Mouse (Mus musculus): ENCODE measurements at regions not wholly inside any gene's neighbourhood (a gene's known extent, or its start where the extent isn't known, plus 50 kb on each side); places are given as distances from the start of the nearest gene placed in this dataset.

DNA sequence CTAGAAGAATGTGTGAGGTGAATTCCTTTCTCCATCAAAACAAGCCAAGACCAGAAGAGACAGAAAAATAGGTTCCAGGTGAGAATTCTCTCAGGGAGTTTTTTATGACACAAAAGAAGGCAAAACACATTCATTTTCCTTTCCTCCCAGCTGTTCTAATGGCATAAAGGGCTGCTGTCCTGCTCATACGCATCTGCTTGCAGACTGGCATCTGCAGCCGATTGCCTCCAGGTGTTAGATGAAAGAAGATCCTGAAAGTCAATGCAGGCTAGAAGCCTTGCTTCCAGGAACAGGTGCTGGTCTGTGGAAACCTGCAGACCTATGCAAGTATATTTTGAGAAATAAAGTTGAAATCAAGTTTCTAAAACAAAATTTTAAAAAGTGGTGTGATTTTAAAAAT is 154.9 kb upstream of the Zic4 start:
- no peak overlapping the region for H3K27ac ChIP-seq (ENCODE audit: low read length)
- ATAC-seq: no peak
- no peaks in the 10 kb centered on the region for H3K27me3 ChIP-seq (ENCODE audit: control insufficient read depth, insufficient read depth, low read depth, low read length)
- WGBS: 64% methylated on average over 2 of the region's 2 CpGs
- no peak overlapping the region for H3K9ac ChIP-seq (ENCODE audit: low read depth, low read length)
- H3K4me1 ChIP-seq (ENCODE audit: control insufficient read depth, insufficient read depth, low read length): no peaks in the 10 kb centered on the region
- no peak overlapping the region for H3K4me2 ChIP-seq (ENCODE audit: low read length)
- no peak overlapping the region for H3K4me3 ChIP-seq (ENCODE audit: low read depth, low read length)
- no peaks in the 10 kb centered on the region for H3K9me3 ChIP-seq (replicated peaks; ENCODE audit: control insufficient read depth, low read length, poor library complexity, severe bottlenecking)
- no peaks in the 10 kb centered on the region for H3K36me3 ChIP-seq (ENCODE audit: control insufficient read depth, insufficient read depth, low read length)

DNA sequence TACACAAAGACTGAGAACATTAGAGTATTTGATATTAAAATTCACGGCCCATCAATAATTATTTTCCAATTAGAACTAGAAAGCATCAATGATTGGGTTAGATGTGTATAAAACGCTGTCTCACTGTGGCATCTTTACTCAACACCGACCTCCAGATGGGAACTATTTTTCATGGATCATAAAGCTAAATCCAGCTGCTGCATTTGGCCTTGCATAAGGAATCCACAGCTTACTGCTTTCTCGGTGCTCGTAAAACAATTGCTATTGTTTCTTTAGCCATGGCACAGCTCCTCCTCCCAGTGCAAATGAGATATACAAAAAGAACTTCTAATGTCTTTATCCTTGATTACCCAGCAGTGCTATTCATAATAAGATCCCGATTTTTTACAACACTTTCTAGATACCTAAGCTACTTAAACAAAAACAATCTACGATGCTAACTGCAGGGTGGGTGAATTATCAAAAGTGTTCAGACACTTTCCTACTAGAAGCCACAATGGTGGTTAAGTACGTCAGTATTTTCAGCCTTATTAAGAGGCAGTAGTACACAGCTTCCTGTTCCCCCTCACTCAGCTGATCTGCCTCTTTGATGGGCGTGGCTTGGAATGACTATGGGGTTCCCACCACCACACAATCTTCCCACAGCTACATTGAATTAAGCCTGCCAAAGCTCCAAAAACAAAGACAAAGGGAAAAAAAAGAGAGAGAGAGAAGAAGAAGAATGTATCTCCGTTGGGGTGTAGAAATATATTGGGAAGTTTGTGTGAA is 134.4 kb upstream of the Zic4 start:
- Histone ChIP-seq H3K9ac (ENCODE audit: low read depth, low read length) (no peak overlapping the region), H3K36me3 (ENCODE audit: control insufficient read depth, insufficient read depth, low read length) (no peaks in the 10 kb centered on the region), H3K9me3 (replicated peaks; ENCODE audit: control insufficient read depth, low read length, poor library complexity, severe bottlenecking) (no peaks in the 10 kb centered on the region), H3K4me2 (ENCODE audit: low read length) (peak overlapping the region; percentile 42), H3K4me3 (ENCODE audit: low read depth, low read length) (no peak overlapping the region; the same call in 1 of the 2 replicates), H3K27ac (ENCODE audit: low read length) (peak overlapping the region; percentile 42; the same call in 1 of the 2 replicates), H3K27me3 (ENCODE audit: control insufficient read depth, insufficient read depth, low read depth, low read length) (no peaks in the 10 kb centered on the region), H3K4me1 (ENCODE audit: control insufficient read depth, insufficient read depth, low read length) (no peaks in the 10 kb centered on the region)
- peak; percentile 91 for ATAC-seq
- 22% methylated on average over 10 of the region's 10 CpGs for WGBS

DNA sequence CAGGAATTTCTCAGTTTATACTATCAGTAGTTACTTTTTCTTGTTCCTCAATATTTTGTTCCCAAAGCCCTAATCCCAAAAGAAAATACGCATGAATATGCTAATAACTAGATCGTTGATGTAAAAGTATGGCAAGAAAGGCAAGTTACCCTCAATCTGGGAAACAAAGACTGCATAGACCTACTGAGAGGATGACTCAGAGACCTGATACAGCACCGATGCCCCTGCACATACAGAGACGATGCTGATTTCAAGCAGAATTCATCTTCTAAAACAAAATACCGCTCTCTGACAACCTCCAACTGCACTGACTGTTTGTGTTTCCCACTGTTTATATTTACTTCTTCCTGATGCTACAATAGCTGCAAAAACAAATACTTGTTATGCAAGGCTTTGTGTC is 133.7 kb upstream of the Zic4 start:
- Histone ChIP-seq H3K9ac (ENCODE audit: low read depth, low read length) (no peak overlapping the region), H3K4me2 (ENCODE audit: low read length) (no peak overlapping the region; the same call in 1 of the 2 replicates), H3K27ac (ENCODE audit: low read length) (no peak overlapping the region), H3K4me3 (ENCODE audit: low read depth, low read length) (no peak overlapping the region), H3K4me1 (ENCODE audit: control insufficient read depth, insufficient read depth, low read length) (no peaks in the 10 kb centered on the region), H3K36me3 (ENCODE audit: control insufficient read depth, insufficient read depth, low read length) (no peaks in the 10 kb centered on the region), H3K9me3 (replicated peaks; ENCODE audit: control insufficient read depth, low read length, poor library complexity, severe bottlenecking) (no peaks in the 10 kb centered on the region), H3K27me3 (ENCODE audit: control insufficient read depth, insufficient read depth, low read depth, low read length) (no peaks in the 10 kb centered on the region)
- whole genome bisulfite sequencing: 40% methylated on average over 5 of the region's 5 CpGs
- peak; percentile 71 for ATAC-seq

DNA sequence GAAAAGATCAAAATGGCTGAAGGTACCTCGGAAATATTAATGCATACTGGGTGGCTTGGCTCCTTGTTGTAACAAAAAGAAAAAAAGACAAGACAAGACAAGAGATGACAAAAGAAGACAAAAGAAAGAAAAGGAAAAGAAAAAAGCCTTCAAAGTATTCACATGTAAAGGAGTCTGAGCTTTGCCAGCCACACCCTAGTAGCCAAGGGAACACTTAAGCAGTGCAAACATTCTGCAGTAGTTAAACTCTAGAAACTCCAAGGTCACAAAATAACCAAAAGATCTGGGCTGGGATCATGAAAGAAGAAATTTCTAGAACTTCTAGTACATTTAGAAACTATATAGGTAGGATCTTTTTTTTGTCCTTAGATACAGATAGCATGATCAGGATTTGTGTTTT is 108.3 kb upstream of the Zic4 start:
- Histone ChIP-seq H3K9me3 (replicated peaks; ENCODE audit: control insufficient read depth, low read length, poor library complexity, severe bottlenecking) (no peaks in the 10 kb centered on the region), H3K27ac (ENCODE audit: low read length) (no peak overlapping the region), H3K27me3 (ENCODE audit: control insufficient read depth, insufficient read depth, low read depth, low read length) (no peaks in the 10 kb centered on the region), H3K36me3 (ENCODE audit: control insufficient read depth, insufficient read depth, low read length) (no peaks in the 10 kb centered on the region), H3K4me3 (ENCODE audit: low read depth, low read length) (no peak overlapping the region), H3K9ac (ENCODE audit: low read depth, low read length) (no peak overlapping the region), H3K4me1 (ENCODE audit: control insufficient read depth, insufficient read depth, low read length) (no peaks in the 10 kb centered on the region), H3K4me2 (ENCODE audit: low read length) (no peak overlapping the region)
- no peak for ATAC-seq
- WGBS: 73% methylated on average over 1 of the region's 1 CpGs

DNA sequence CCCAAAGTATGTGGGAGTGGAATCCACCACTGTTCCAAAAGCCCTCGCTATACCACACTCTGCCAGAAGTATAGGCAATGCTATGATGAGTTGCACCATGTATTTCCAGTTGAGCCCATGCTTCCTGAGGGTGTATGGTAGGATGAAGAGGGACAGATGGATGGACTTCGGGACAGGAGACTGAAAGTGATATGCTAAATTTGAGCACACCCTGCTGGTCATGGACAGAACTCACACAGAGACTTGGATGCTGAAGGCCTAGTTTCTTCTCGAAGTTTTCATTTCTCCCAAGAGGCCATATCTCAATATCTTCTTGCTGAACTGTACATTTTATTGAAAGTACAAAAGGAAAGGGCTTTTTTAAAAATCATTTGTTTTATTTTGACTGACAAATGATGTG is 70.9 kb upstream of the Zic4 start:
- Histone ChIP-seq H3K27ac (ENCODE audit: low read length) (no peak overlapping the region), H3K36me3 (ENCODE audit: control insufficient read depth, insufficient read depth, low read length) (no peaks in the 10 kb centered on the region), H3K27me3 (ENCODE audit: control insufficient read depth, insufficient read depth, low read depth, low read length) (no peaks in the 10 kb centered on the region), H3K4me2 (ENCODE audit: low read length) (no peak overlapping the region), H3K4me3 (ENCODE audit: low read depth, low read length) (no peak overlapping the region), H3K9ac (ENCODE audit: low read depth, low read length) (no peak overlapping the region), H3K9me3 (replicated peaks; ENCODE audit: control insufficient read depth, low read length, poor library complexity, severe bottlenecking) (no peaks in the 10 kb centered on the region), H3K4me1 (ENCODE audit: control insufficient read depth, insufficient read depth, low read length) (no peaks in the 10 kb centered on the region)
- 77% methylated on average over 3 of the region's 3 CpGs for WGBS
- no peak for ATAC-seq

All from midbrain, embryonic 16.5 days (tissue).